ENCODE assay signal across 16 mouse cellular contexts in genomic region chr13:86111372-86112094, GRCm38 (mm10).
DNase-seq lines count a peak whose midpoint lies in the region; ATAC-seq and TF ChIP-seq lines count a peak whose summit lies in the region.
"Had no signal": no experiment of that assay in that cellular context is flagged by ENCODE, and none has a peak within 500 bp of the region (broad histone marks: within the 10 kb centered on the region; RNA-seq: fewer than 3 reads in every experiment).

No protein-coding gene starts in this region.

- no peak overlapping the region for H3K9ac ChIP-seq in intestine, embryonic 14.5 days (ENCODE audit: low read length)
- H3K9ac ChIP-seq in liver, embryonic 15.5 days: no peak overlapping the region
- H3K9ac ChIP-seq: hindbrain, embryonic 12.5 days; neural tube, embryonic 13.5 days had no signal

- peak; percentile 90 for ATAC-seq in intestine, embryonic 14.5 days (replicated peaks; ENCODE audit: low FRiP score, low TSS enrichment, low read depth)
- ATAC-seq in liver, embryonic 15.5 days (ENCODE audit: insufficient read depth): peak; percentile 49; the same call in 1 of the 2 replicates
- ATAC-seq: activated CD4-positive, CD25-positive, alpha-beta regulatory T cell, adult 4 months; inflammation-experienced regulatory T-cells, adult 6 months had no signal

- 39% methylated on average over 6 of the region's 6 CpGs for WGBS in intestine, embryonic 14.5 days
- WGBS in kidney, adult 2 months: 27% methylated on average over 6 of the region's 6 CpGs
- 51% methylated on average over 6 of the region's 6 CpGs for WGBS in liver, embryonic 15.5 days (ENCODE audit: insufficient replicate concordance)

- H3K36me3 ChIP-seq in intestine, embryonic 14.5 days (ENCODE audit: control insufficient read depth, insufficient read depth, low read length): no peaks in the 10 kb centered on the region
- no peaks in the 10 kb centered on the region for H3K36me3 ChIP-seq in kidney, adult 2 months (ENCODE audit: control insufficient read depth, insufficient read depth, low read length)
- no peaks in the 10 kb centered on the region for H3K36me3 ChIP-seq in liver, embryonic 15.5 days (replicated peaks)
- H3K36me3 ChIP-seq: hindbrain, embryonic 12.5 days; midbrain, embryonic 10.5 days; neural tube, embryonic 13.5 days had no signal

- no peak for TF ChIP-seq POLR2A in kidney, adult 2 months (IDR thresholded peaks at IDR 0.05; ENCODE audit: low read depth, low read length)

- H3K27me3 ChIP-seq in intestine, embryonic 14.5 days (replicated peaks; ENCODE audit: control insufficient read depth, insufficient read depth, low read length): no peaks in the 10 kb centered on the region
- H3K27me3 ChIP-seq in kidney, adult 2 months (replicated peaks; ENCODE audit: control insufficient read depth, insufficient read depth, low read length): no peaks in the 10 kb centered on the region
- H3K27me3 ChIP-seq in liver, embryonic 15.5 days: no peaks in the 10 kb centered on the region
- H3K27me3 ChIP-seq: hindbrain, embryonic 12.5 days; neural tube, embryonic 13.5 days had no signal

- DNase-seq in intestine, embryonic 14.5 days (ENCODE audit: low spot score): peak; percentile 54
- peak; percentile 68 for DNase-seq in kidney, adult 2 months
- DNase-seq in kidney, postnatal 14 days: peak; percentile 44
- DNase-seq in Muller cell, postnatal 12 days (ENCODE audit: inconsistent ontology term): no peak
- no peak for DNase-seq in frontal cortex, postnatal 14 days (ENCODE audit: low spot score in 2 of 2)
- no peak for DNase-seq in frontal cortex, postnatal 36 days (ENCODE audit: low spot score in 2 of 2)
- DNase-seq: adrenal gland, postnatal 36 days; cerebellum, adult 9-10 months; gastrocnemius, postnatal 14 days; thymus, postnatal 14 days had no signal

- no peaks in the 10 kb centered on the region for H3K9me3 ChIP-seq in intestine, embryonic 14.5 days (ENCODE audit: control insufficient read depth, low read length)
- no peaks in the 10 kb centered on the region for H3K9me3 ChIP-seq in liver, embryonic 15.5 days (replicated peaks)
- H3K9me3 ChIP-seq: hindbrain, embryonic 12.5 days; midbrain, embryonic 10.5 days had no signal

- H3K4me3 ChIP-seq in intestine, embryonic 14.5 days (ENCODE audit: low read depth, low read length): no peak overlapping the region
- no peak overlapping the region for H3K4me3 ChIP-seq in kidney, adult 2 months (ENCODE audit: insufficient read depth, low read depth, low read length)
- H3K4me3 ChIP-seq in liver, embryonic 15.5 days (replicated peaks): no peak overlapping the region
- H3K4me3 ChIP-seq: hindbrain, embryonic 12.5 days; midbrain, embryonic 10.5 days; neural tube, embryonic 13.5 days had no signal

- TF ChIP-seq CTCF in kidney, adult 2 months (conservative IDR thresholded peaks at IDR 0.05; ENCODE audit: insufficient read depth, insufficient read length, low read depth, low read length): no peak

- H3K4me2 ChIP-seq in intestine, embryonic 14.5 days (ENCODE audit: low read length): no peak overlapping the region
- no peak overlapping the region for H3K4me2 ChIP-seq in liver, embryonic 15.5 days
- H3K4me2 ChIP-seq: hindbrain, embryonic 12.5 days; neural tube, embryonic 13.5 days had no signal

- no peaks in the 10 kb centered on the region for H3K4me1 ChIP-seq in intestine, embryonic 14.5 days (replicated peaks; ENCODE audit: control insufficient read depth, insufficient read depth, low read length)
- no peaks in the 10 kb centered on the region for H3K4me1 ChIP-seq in kidney, adult 2 months (ENCODE audit: control insufficient read depth, insufficient read depth, low read length)
- H3K4me1 ChIP-seq in liver, embryonic 15.5 days (replicated peaks): no peaks in the 10 kb centered on the region
- H3K4me1 ChIP-seq: hindbrain, embryonic 12.5 days; midbrain, embryonic 10.5 days; neural tube, embryonic 13.5 days had no signal

- H3K27ac ChIP-seq in intestine, embryonic 14.5 days (ENCODE audit: low read depth): no peak overlapping the region
- no peak overlapping the region; the same call in 1 of the 2 replicates for H3K27ac ChIP-seq in kidney, adult 2 months (ENCODE audit: insufficient read depth, low read depth, low read length)
- no peak overlapping the region for H3K27ac ChIP-seq in liver, embryonic 15.5 days (replicated peaks)
- H3K27ac ChIP-seq: hindbrain, embryonic 12.5 days; midbrain, embryonic 10.5 days; neural tube, embryonic 13.5 days had no signal

Comparison
In these comparisons a context has a peak if more than half of its experiments do, and no peak if none do; other contexts are left out.
1. DNase-seq: peak in intestine, embryonic 14.5 days (single experiment), kidney, adult 2 months (single experiment) and kidney, postnatal 14 days (single experiment); none in Muller cell, postnatal 12 days (single experiment), frontal cortex, postnatal 14 days (0 of 2) and frontal cortex, postnatal 36 days (0 of 2).